Mouse (Mus musculus): Measurements from ENCODE around the gene Ankrd40. TPM values are rescaled to one million over a fixed set of nuclear protein-coding genes. Genes with fewer than 3 reads are reported as not detected.
A peak's percentile ranks its signal among the peaks of the same experiment; 100 is the strongest.

The Ankrd40 gene
- polyA plus RNA-seq, 1 experiment from 2014 or later, result 23.0 TPM

GRCm38 (mm10) chr11:94369981-94370380, 42.2 kb downstream of the Ankrd40 start:
- H3K4me2 ChIP-seq (replicated peaks), result no peak overlapping the region
- WGBS, result 75% methylated on average over 6 of the region's 6 CpGs
- H3K9ac ChIP-seq, result no peak overlapping the region
- H3K4me3 ChIP-seq (replicated peaks), result no peak overlapping the region
- H3K27ac ChIP-seq, result no peak overlapping the region
- ATAC-seq, result no peak
- no peaks in the 10 kb centered on the region for H3K27me3 ChIP-seq (replicated peaks)
- H3K36me3 ChIP-seq, result no peaks in the 10 kb centered on the region
- peaks cover 5% of the 10 kb centered on the region for H3K4me1 ChIP-seq (replicated peaks)
- no peaks in the 10 kb centered on the region for H3K9me3 ChIP-seq

GRCm38 (mm10) chr11:94370809-94371208, 43.0 kb downstream of the Ankrd40 start:
- ATAC-seq, result peak; percentile 92
- Histone ChIP-seq H3K27ac (no peak overlapping the region), H3K9ac (no peak overlapping the region), H3K9me3 (no peaks in the 10 kb centered on the region), H3K4me1 (replicated peaks) (peaks cover 5% of the 10 kb centered on the region), H3K27me3 (replicated peaks) (no peaks in the 10 kb centered on the region), H3K36me3 (no peaks in the 10 kb centered on the region), H3K4me2 (replicated peaks) (no peak overlapping the region), H3K4me3 (replicated peaks) (no peak overlapping the region)
- 12% methylated on average over 5 of the region's 5 CpGs for WGBS

- no peaks in the 10 kb centered on the region for H3K9me3 ChIP-seq
- H3K27ac ChIP-seq, result no peak overlapping the region
- H3K9ac ChIP-seq, result no peak overlapping the region
- H3K27me3 ChIP-seq (replicated peaks), result no peaks in the 10 kb centered on the region
- no peak overlapping the region for H3K4me3 ChIP-seq (replicated peaks)
- H3K4me1 ChIP-seq (replicated peaks), result peaks cover 5% of the 10 kb centered on the region
- no peaks in the 10 kb centered on the region for H3K36me3 ChIP-seq
- H3K4me2 ChIP-seq (replicated peaks), result no peak overlapping the region
- 85% methylated on average over 13 of the region's 13 CpGs for WGBS
- ATAC-seq, result no peak
Measured at GRCm38 (mm10) chr11:94374276-94374948, 46.6 kb downstream of the Ankrd40 start.

- Histone ChIP-seq H3K4me2 (replicated peaks) (no peak overlapping the region), H3K27ac (no peak overlapping the region), H3K4me1 (replicated peaks) (no peaks in the 10 kb centered on the region), H3K4me3 (replicated peaks) (no peak overlapping the region), H3K9ac (no peak overlapping the region), H3K9me3 (no peaks in the 10 kb centered on the region), H3K27me3 (replicated peaks) (no peaks in the 10 kb centered on the region), H3K36me3 (no peaks in the 10 kb centered on the region)
- no peak for ATAC-seq
- WGBS, result 39% methylated on average over 2 of the region's 2 CpGs
Measured at GRCm38 (mm10) chr11:94379061-94379460, 51.3 kb downstream of the Ankrd40 start.

GRCm38 (mm10) chr11:94379736-94380135, 51.9 kb downstream of the Ankrd40 start:
- no peak overlapping the region for H3K4me3 ChIP-seq (replicated peaks)
- H3K27ac ChIP-seq, result no peak overlapping the region
- H3K9me3 ChIP-seq, result no peaks in the 10 kb centered on the region
- no peak overlapping the region for H3K9ac ChIP-seq
- no peaks in the 10 kb centered on the region for H3K36me3 ChIP-seq
- no peak for ATAC-seq
- H3K27me3 ChIP-seq (replicated peaks), result no peaks in the 10 kb centered on the region
- WGBS, result 78% methylated on average over 8 of the region's 8 CpGs
- H3K4me2 ChIP-seq (replicated peaks), result no peak overlapping the region
- no peaks in the 10 kb centered on the region for H3K4me1 ChIP-seq (replicated peaks)

GRCm38 (mm10) chr11:94385977-94386771, 58.4 kb downstream of the Ankrd40 start:
- Histone ChIP-seq H3K36me3 (no peaks in the 10 kb centered on the region), H3K27me3 (replicated peaks) (no peaks in the 10 kb centered on the region), H3K4me3 (replicated peaks) (no peak overlapping the region), H3K4me2 (replicated peaks) (peak overlapping the region; percentile 47), H3K27ac (peak overlapping the region; percentile 45), H3K9me3 (no peaks in the 10 kb centered on the region), H3K4me1 (replicated peaks) (peaks cover 25% of the 10 kb centered on the region), H3K9ac (no peak overlapping the region)
- ATAC-seq, result peak; percentile 66
- WGBS, result 12% methylated on average over 12 of the region's 12 CpGs

GRCm38 (mm10) chr11:94387756-94388155, 60.0 kb downstream of the Ankrd40 start:
- H3K4me3 ChIP-seq (replicated peaks), result no peak overlapping the region

GRCm38 (mm10) chr11:94389021-94389420, 61.2 kb downstream of the Ankrd40 start:
- Histone ChIP-seq H3K4me2 (replicated peaks) (no peak overlapping the region), H3K27ac (no peak overlapping the region)

More at GRCm38 (mm10) chr11:94387756-94388155, 60.0 kb downstream of the Ankrd40 start:
- Histone ChIP-seq H3K27me3 (replicated peaks) (0 out of 2 replicates have a peak, but pooled peaks cover 5% of the 10 kb centered on the region), H3K4me1 (replicated peaks) (peaks cover 31% of the 10 kb centered on the region), H3K4me2 (replicated peaks) (no peak overlapping the region), H3K9me3 (no peaks in the 10 kb centered on the region), H3K36me3 (no peaks in the 10 kb centered on the region), H3K9ac (no peak overlapping the region), H3K27ac (no peak overlapping the region)
- no peak for ATAC-seq
- 67% methylated on average over 4 of the region's 4 CpGs for WGBS

GRCm38 (mm10) chr11:94389724-94390396, 62.1 kb downstream of the Ankrd40 start:
- H3K4me1 ChIP-seq (replicated peaks), result peaks cover 33% of the 10 kb centered on the region
- WGBS, result 51% methylated on average over 6 of the region's 6 CpGs
- no peak overlapping the region for H3K4me3 ChIP-seq (replicated peaks)
- H3K36me3 ChIP-seq, result no peaks in the 10 kb centered on the region
- H3K9me3 ChIP-seq, result no peaks in the 10 kb centered on the region
- no peak overlapping the region for H3K9ac ChIP-seq
- ATAC-seq, result peak; percentile 63
- 0 out of 2 replicates have a peak, but pooled peaks cover 5% of the 10 kb centered on the region for H3K27me3 ChIP-seq (replicated peaks)
- H3K27ac ChIP-seq, result no peak overlapping the region
- no peak overlapping the region for H3K4me2 ChIP-seq (replicated peaks)

More at GRCm38 (mm10) chr11:94389021-94389420, 61.2 kb downstream of the Ankrd40 start:
- no peak overlapping the region for H3K4me3 ChIP-seq (replicated peaks)
- H3K4me1 ChIP-seq (replicated peaks), result peaks cover 33% of the 10 kb centered on the region
- no peaks in the 10 kb centered on the region for H3K9me3 ChIP-seq
- WGBS, result 79% methylated on average over 4 of the region's 4 CpGs
- H3K9ac ChIP-seq, result no peak overlapping the region
- ATAC-seq, result no peak
- no peaks in the 10 kb centered on the region for H3K36me3 ChIP-seq
- H3K27me3 ChIP-seq (replicated peaks), result 0 out of 2 replicates have a peak, but pooled peaks cover 5% of the 10 kb centered on the region

GRCm38 (mm10) chr11:94390825-94391224, 63.0 kb downstream of the Ankrd40 start:
- Histone ChIP-seq H3K4me2 (replicated peaks) (no peak overlapping the region), H3K4me1 (replicated peaks) (peaks cover 26% of the 10 kb centered on the region)

More at GRCm38 (mm10) chr11:94390825-94391224, 63.0 kb downstream of the Ankrd40 start:
- no peaks in the 10 kb centered on the region for H3K36me3 ChIP-seq
- no peak overlapping the region for H3K9ac ChIP-seq
- no peak for ATAC-seq
- no peak overlapping the region for H3K4me3 ChIP-seq (replicated peaks)
- H3K27me3 ChIP-seq (replicated peaks), result 0 out of 2 replicates have a peak, but pooled peaks cover 5% of the 10 kb centered on the region
- no peak overlapping the region for H3K27ac ChIP-seq
- WGBS, result 81% methylated on average over 6 of the region's 6 CpGs
- H3K9me3 ChIP-seq, result no peaks in the 10 kb centered on the region

Measured in intestine, embryonic 15.5 days (tissue).